Mouse (Mus musculus) midbrain, embryonic 16.5 days (tissue): ENCODE measurements around the gene Cux2. TPM values are rescaled to one million over a fixed set of nuclear protein-coding genes. Genes with fewer than 3 reads are reported as not detected.

Source experiments
- ATAC-seq: fragments of 200-750 bp; cut with Nextera tagmentation; 2 replicates; pipeline ENCODE4 v1.8.0; 2017; ENCODE audit warnings: moderate TSS enrichment
- H3K27ac ChIP-seq: fragments of 300-500 bp; sonication (generic); 2 replicates; pipeline ENCODE4 v1.5.1; 2014; ENCODE audit warnings: mild to moderate bottlenecking, low read length, mixed read lengths
- H3K27me3 ChIP-seq: fragments of 300-500 bp; sonication (generic); 2 replicates; pipeline ENCODE4 v1.6.1; 2014; ENCODE audit warnings: low read depth, low read length, mixed read lengths; ENCODE audit not compliant: control insufficient read depth, insufficient read depth
- H3K36me3 ChIP-seq: fragments of 300-500 bp; sonication (generic); 2 replicates; pipeline ENCODE4 v1.6.1; 2014; ENCODE audit warnings: mild to moderate bottlenecking, low read length, moderate library complexity, mixed read lengths; ENCODE audit not compliant: control insufficient read depth, insufficient read depth
- H3K4me1 ChIP-seq: fragments of 300-500 bp; sonication (generic); 2 replicates; pipeline ENCODE4 v1.6.1; 2014; ENCODE audit warnings: mild to moderate bottlenecking, low read length, mixed read lengths; ENCODE audit not compliant: control insufficient read depth, insufficient read depth
- H3K4me2 ChIP-seq: fragments of 300-500 bp; sonication (generic); 2 replicates; pipeline ENCODE4 v1.6.1; 2014; ENCODE audit warnings: mild to moderate bottlenecking, low read length, mixed read lengths
- H3K4me3 ChIP-seq: fragments of 300-500 bp; sonication (generic); 2 replicates; pipeline ENCODE4 v1.5.1; 2014; ENCODE audit warnings: low read depth, mild to moderate bottlenecking, low read length, moderate library complexity, mixed read lengths
- H3K9ac ChIP-seq: fragments of 300-500 bp; sonication (generic); 2 replicates; pipeline ENCODE4 v1.6.1; 2014; ENCODE audit warnings: low read depth, low read length, mixed read lengths
- H3K9me3 ChIP-seq: fragments of 300-500 bp; sonication (generic); replicated peaks from 2 replicates; pipeline ENCODE4 v1.6.1; 2014; ENCODE audit warnings: mild to moderate bottlenecking, low read length, mixed read lengths; ENCODE audit not compliant: control insufficient read depth, poor library complexity, severe bottlenecking
- WGBS: fragments of 180-500 bp; shearing (Covaris S2); extraction: QIAGEN DNeasy Blood & Tissue Kit; methylation state at CpG from one replicate; pipeline ENCODE4 v1.1.7; 2014; 5-methylcytosine and 5-hydroxymethylcytosine counted together
- polyA plus RNA-seq: library from polyadenylated mRNA; unstranded; fragments of >200 nt; fragmentation: Nextera tagmentation; extraction: Ambion mirVana; gene quantifications from 2 replicates; pipeline ENCODE4 v1.2.1, GENCODE M21; 2015

The Cux2 gene
- polyA plus RNA-seq, 1 experiment from 2014 or later = 20.2 TPM

GRCm38 (mm10) chr5:121894647-121895046 lies 155.3 kb downstream of the Cux2 start:
- ATAC-seq = no peak
- Histone ChIP-seq H3K27ac (no peak overlapping the region), H3K4me2 (no peak overlapping the region), H3K9ac (no peak overlapping the region), H3K9me3 (no peaks in the 10 kb centered on the region), H3K4me1 (peaks cover 11% of the 10 kb centered on the region), H3K27me3 (no peaks in the 10 kb centered on the region), H3K4me3 (no peak overlapping the region), H3K36me3 (no peaks in the 10 kb centered on the region)
- WGBS = 49% methylated on average over 10 of the region's 10 CpGs

GRCm38 (mm10) chr5:121893581-121893980 lies 156.3 kb downstream of the Cux2 start:
- Histone ChIP-seq H3K27me3 (no peaks in the 10 kb centered on the region), H3K27ac (no peak overlapping the region), H3K4me2 (no peak overlapping the region), H3K9ac (no peak overlapping the region), H3K9me3 (no peaks in the 10 kb centered on the region), H3K36me3 (no peaks in the 10 kb centered on the region), H3K4me3 (no peak overlapping the region), H3K4me1 (peaks cover 11% of the 10 kb centered on the region)
- ATAC-seq = no peak
- WGBS = 51% methylated on average over 3 of the region's 3 CpGs

DNA sequence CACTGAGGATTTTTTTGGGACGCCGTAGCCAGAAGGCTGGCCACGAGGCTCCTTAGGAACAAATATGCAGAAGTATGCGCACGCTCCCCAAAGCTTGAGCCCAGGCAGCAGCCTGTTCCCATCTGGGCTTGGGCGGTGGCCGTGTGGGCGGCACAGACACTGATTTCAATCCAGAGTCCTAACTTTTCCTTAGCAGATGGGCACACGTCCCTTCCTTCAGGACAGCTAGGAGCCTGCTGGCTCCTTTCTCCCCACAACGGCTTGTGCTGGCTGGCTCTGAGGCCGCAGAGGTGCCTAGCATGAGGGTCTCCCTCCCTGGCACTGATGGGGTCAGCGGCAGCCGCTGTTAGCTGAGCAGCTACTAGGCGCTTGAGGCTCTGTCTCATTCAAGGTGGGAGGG lies 157.6 kb downstream of the Cux2 start:
- Histone ChIP-seq H3K9me3 (0 out of 2 replicates have a peak, but pooled peaks cover 3% of the 10 kb centered on the region), H3K27me3 (no peaks in the 10 kb centered on the region), H3K27ac (no peak overlapping the region), H3K4me3 (no peak overlapping the region), H3K4me2 (no peak overlapping the region), H3K9ac (no peak overlapping the region), H3K4me1 (peaks cover 11% of the 10 kb centered on the region), H3K36me3 (no peaks in the 10 kb centered on the region)
- ATAC-seq = no peak
- WGBS = 88% methylated on average over 14 of the region's 14 CpGs

GRCm38 (mm10) chr5:121890925-121891324 lies 159.0 kb downstream of the Cux2 start:
- Histone ChIP-seq H3K27me3 (no peaks in the 10 kb centered on the region), H3K4me1 (peaks cover 11% of the 10 kb centered on the region), H3K27ac (no peak overlapping the region), H3K36me3 (peaks cover 4% of the 10 kb centered on the region), H3K9ac (no peak overlapping the region), H3K4me3 (no peak overlapping the region), H3K4me2 (no peak overlapping the region), H3K9me3 (0 out of 2 replicates have a peak, but pooled peaks cover 3% of the 10 kb centered on the region)
- 95% methylated on average over 7 of the region's 7 CpGs for WGBS
- no peak for ATAC-seq

DNA sequence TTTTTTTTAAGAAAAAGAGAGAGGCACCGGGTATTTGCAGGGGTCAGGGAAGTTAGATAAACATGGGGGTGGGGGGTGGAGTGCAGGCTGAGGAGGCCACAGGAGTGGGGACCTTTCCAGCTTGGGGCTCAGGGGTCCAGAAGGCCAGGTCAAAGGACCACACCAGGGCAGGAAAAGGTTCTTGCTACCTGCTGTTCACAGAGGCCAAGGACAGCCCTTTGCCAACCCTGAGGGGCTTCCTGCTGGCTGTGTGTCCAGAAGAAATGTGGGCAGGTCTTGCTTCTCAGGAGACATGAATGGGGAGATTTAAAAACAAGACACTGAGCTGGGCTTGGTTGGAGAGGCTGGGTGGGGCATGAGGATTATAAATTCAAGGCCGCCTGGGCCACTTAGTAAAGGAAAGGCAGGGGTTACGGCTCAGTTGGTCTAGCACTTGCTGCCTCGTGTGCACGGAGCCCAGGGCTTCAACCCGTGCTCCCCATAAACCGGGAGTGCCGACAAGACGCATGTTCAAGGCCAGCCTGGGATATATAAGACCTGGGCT lies 160.0 kb downstream of the Cux2 start:
- no peak for ATAC-seq
- Histone ChIP-seq H3K9me3 (0 out of 2 replicates have a peak, but pooled peaks cover 3% of the 10 kb centered on the region), H3K27me3 (no peaks in the 10 kb centered on the region)

GRCm38 (mm10) chr5:121889375-121889774 lies 160.5 kb downstream of the Cux2 start:
- Histone ChIP-seq H3K4me1 (peaks cover 3% of the 10 kb centered on the region), H3K4me3 (no peak overlapping the region), H3K4me2 (no peak overlapping the region), H3K27ac (no peak overlapping the region), H3K27me3 (no peaks in the 10 kb centered on the region), H3K9ac (no peak overlapping the region), H3K9me3 (0 out of 2 replicates have a peak, but pooled peaks cover 3% of the 10 kb centered on the region), H3K36me3 (peaks cover 4% of the 10 kb centered on the region)
- no peak for ATAC-seq
- WGBS = 33% methylated on average over 13 of the region's 13 CpGs

More for the DNA sequence above, 160.0 kb downstream of the Cux2 start:
- no peak overlapping the region for H3K9ac ChIP-seq
- peaks cover 4% of the 10 kb centered on the region for H3K36me3 ChIP-seq
- peaks cover 3% of the 10 kb centered on the region for H3K4me1 ChIP-seq
- no peak overlapping the region for H3K4me2 ChIP-seq
- WGBS = 33% methylated on average over 9 of the region's 9 CpGs
- H3K27ac ChIP-seq = no peak overlapping the region
- H3K4me3 ChIP-seq = no peak overlapping the region

DNA sequence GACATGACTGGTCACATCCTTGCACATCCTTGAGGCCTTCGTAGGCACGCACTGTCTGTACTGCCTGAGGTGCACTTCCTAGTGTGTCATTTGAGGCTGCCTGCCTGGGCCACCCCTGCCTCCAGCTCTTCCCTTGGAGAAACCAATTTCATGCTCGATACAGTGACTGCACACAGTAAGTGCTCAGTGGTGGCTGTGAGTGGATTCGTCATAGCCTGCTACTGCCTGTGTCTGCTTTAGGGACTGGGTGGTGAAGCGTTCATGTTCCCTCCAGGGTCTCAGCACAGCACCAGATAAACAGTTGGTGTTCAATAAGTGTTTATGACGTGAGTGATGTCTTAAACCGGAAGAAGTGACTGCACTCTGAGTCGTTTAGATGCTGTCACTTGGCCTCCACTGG lies 166.5 kb downstream of the Cux2 start:
- Histone ChIP-seq H3K4me1 (no peaks in the 10 kb centered on the region), H3K36me3 (peaks cover 5% of the 10 kb centered on the region), H3K4me3 (no peak overlapping the region), H3K9me3 (0 out of 2 replicates have a peak, but pooled peaks cover 3% of the 10 kb centered on the region), H3K27me3 (no peaks in the 10 kb centered on the region), H3K9ac (no peak overlapping the region), H3K27ac (no peak overlapping the region), H3K4me2 (no peak overlapping the region)
- ATAC-seq = no peak
- 77% methylated on average over 8 of the region's 8 CpGs for WGBS

DNA sequence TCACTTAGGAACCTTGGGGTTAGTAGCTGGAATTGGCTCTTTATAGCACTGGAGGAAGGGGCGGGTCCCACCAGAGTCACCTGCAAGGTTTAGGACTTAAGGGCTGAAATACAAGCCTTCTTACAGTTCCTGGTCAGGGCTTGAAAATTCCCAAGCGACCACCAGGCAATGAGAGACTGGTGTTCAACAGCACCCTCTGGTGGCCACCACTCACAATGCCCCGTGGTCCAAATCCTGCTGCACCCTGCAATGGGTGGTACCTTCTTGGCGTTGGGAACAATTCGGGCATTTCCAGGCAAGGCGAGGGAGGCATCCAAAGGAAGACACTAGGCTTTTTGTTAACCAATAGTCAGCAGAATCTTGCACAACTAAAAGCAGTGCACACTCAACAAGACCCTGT lies 170.7 kb downstream of the Cux2 start:
- no peak overlapping the region for H3K4me2 ChIP-seq
- H3K9ac ChIP-seq = no peak overlapping the region
- no peak for ATAC-seq
- WGBS = 69% methylated on average over 6 of the region's 6 CpGs
- H3K27ac ChIP-seq = no peak overlapping the region
- no peaks in the 10 kb centered on the region for H3K27me3 ChIP-seq
- no peaks in the 10 kb centered on the region for H3K4me1 ChIP-seq
- 0 out of 2 replicates have a peak, but pooled peaks cover 5% of the 10 kb centered on the region for H3K36me3 ChIP-seq
- H3K9me3 ChIP-seq = no peaks in the 10 kb centered on the region
- H3K4me3 ChIP-seq = no peak overlapping the region

GRCm38 (mm10) chr5:121878703-121879102 lies 171.2 kb downstream of the Cux2 start:
- H3K9me3 ChIP-seq = no peaks in the 10 kb centered on the region
- WGBS = 79% methylated on average over 17 of the region's 17 CpGs
- peaks cover 9% of the 10 kb centered on the region; the same call in 1 of the 2 replicates for H3K36me3 ChIP-seq
- ATAC-seq = no peak
- H3K4me1 ChIP-seq = no peaks in the 10 kb centered on the region
- H3K27me3 ChIP-seq = no peaks in the 10 kb centered on the region
- no peak overlapping the region for H3K27ac ChIP-seq
- no peak overlapping the region for H3K9ac ChIP-seq
- H3K4me3 ChIP-seq = no peak overlapping the region
- no peak overlapping the region for H3K4me2 ChIP-seq
